Mouse (Mus musculus) brain, embryonic 18.5 days (tissue): ENCODE data around the gene Dcaf6.

ENCODE experiments used
- DNase-seq: peaks from one replicate; pipeline ENCODE4 v3.0.0-alpha.2; 2012; ENCODE audit warnings: low read depth, low spot score

Dcaf6 gene

GRCm38 (mm10) chr1:165460360-165460800, at the start of gene Dcaf6, which contains the start of gene Mpc2:
Dcaf6 (minus strand) TSS chr1:165460475.
Mpc2 (plus strand) TSS chr1:165460637.
- DNase-seq, result peak; percentile 98

GRCm38 (mm10) chr1:165506303-165506702, 46.0 kb upstream of the Dcaf6 start:
- no peak for DNase-seq

GRCm38 (mm10) chr1:165503307-165504024, 43.2 kb upstream of the Dcaf6 start:
- DNase-seq, result no peak

GRCm38 (mm10) chr1:165498856-165499255, 38.6 kb upstream of the Dcaf6 start:
- no peak for DNase-seq

- no peak for DNase-seq
These were observed 28.9 kb upstream of the Dcaf6 start for GRCm38 (mm10) chr1:165489197-165489596.

- no peak for DNase-seq
These were observed 25.8 kb upstream of the Dcaf6 start for GRCm38 (mm10) chr1:165486108-165486507.

GRCm38 (mm10) chr1:165484688-165485233, 24.5 kb upstream of the Dcaf6 start, which contains the start of gene Adcy10:
Adcy10 (plus strand) TSS chr1:165485183.
- no peak for DNase-seq

- DNase-seq, result no peak
These were observed 11.2 kb upstream of the Dcaf6 start for GRCm38 (mm10) chr1:165471490-165471889.

- DNase-seq, result no peak
These were observed 9.4 kb upstream of the Dcaf6 start for GRCm38 (mm10) chr1:165469717-165470116.

GRCm38 (mm10) chr1:165468971-165469370, 8.7 kb upstream of the Dcaf6 start:
- DNase-seq, result no peak

- DNase-seq, result no peak
These were observed 4.3 kb upstream of the Dcaf6 start for GRCm38 (mm10) chr1:165464574-165464973.

GRCm38 (mm10) chr1:165462861-165463260, 2.6 kb upstream of the Dcaf6 start:
- no peak for DNase-seq

- no peak for DNase-seq
These were observed 1.4 kb upstream of the Dcaf6 start for GRCm38 (mm10) chr1:165461681-165462080.

GRCm38 (mm10) chr1:165460801-165461377, 614 bp upstream of the Dcaf6 start:
- DNase-seq, result peak; percentile 99

- no peak for DNase-seq
These were observed 633 bp downstream of the Dcaf6 start for GRCm38 (mm10) chr1:165459503-165460181.

- no peak for DNase-seq
These were observed 1.2 kb downstream of the Dcaf6 start for GRCm38 (mm10) chr1:165459041-165459502.

- DNase-seq, result no peak
These were observed 18.6 kb downstream of the Dcaf6 start for GRCm38 (mm10) chr1:165441719-165442118.

- no peak for DNase-seq
These were observed 19.1 kb downstream of the Dcaf6 start for GRCm38 (mm10) chr1:165441201-165441600.

- no peak for DNase-seq
These were observed 19.5 kb downstream of the Dcaf6 start for GRCm38 (mm10) chr1:165440788-165441187.

GRCm38 (mm10) chr1:165438289-165439021, 21.8 kb downstream of the Dcaf6 start:
- no peak for DNase-seq

- DNase-seq, result no peak
These were observed 27.4 kb downstream of the Dcaf6 start for GRCm38 (mm10) chr1:165432883-165433282.
